Mouse (Mus musculus): ENCODE results near the gene Cel. TPM values are rescaled to one million over a fixed set of nuclear protein-coding genes. Genes with fewer than 3 reads are reported as not detected.

The Cel gene
- polyA plus RNA-seq, 1 experiment from 2014 or later, result 383 TPM

- Histone ChIP-seq H3K4me3 (ENCODE audit: low read length) (no peak overlapping the region), H3K4me1 (ENCODE audit: control insufficient read depth, insufficient read depth, low read length) (peaks cover 2% of the 10 kb centered on the region; the same call in 1 of the 2 replicates), H3K36me3 (ENCODE audit: control insufficient read depth, insufficient read depth, low read length) (no peaks in the 10 kb centered on the region), H3K27me3 (replicated peaks; ENCODE audit: control insufficient read depth, insufficient read depth, low read length) (no peaks in the 10 kb centered on the region), H3K4me2 (ENCODE audit: low read depth, low read length) (no peak overlapping the region), H3K9me3 (ENCODE audit: control insufficient read depth, low read length) (no peaks in the 10 kb centered on the region), H3K27ac (ENCODE audit: low read length) (no peak overlapping the region), H3K9ac (ENCODE audit: low read depth, low read length) (no peak overlapping the region)
- no peak for ATAC-seq
- 89% methylated on average over 5 of the region's 5 CpGs for WGBS
Measured at GRCm38 (mm10) chr2:28603542-28603941, 40.3 kb upstream of the Cel start.

DNA sequence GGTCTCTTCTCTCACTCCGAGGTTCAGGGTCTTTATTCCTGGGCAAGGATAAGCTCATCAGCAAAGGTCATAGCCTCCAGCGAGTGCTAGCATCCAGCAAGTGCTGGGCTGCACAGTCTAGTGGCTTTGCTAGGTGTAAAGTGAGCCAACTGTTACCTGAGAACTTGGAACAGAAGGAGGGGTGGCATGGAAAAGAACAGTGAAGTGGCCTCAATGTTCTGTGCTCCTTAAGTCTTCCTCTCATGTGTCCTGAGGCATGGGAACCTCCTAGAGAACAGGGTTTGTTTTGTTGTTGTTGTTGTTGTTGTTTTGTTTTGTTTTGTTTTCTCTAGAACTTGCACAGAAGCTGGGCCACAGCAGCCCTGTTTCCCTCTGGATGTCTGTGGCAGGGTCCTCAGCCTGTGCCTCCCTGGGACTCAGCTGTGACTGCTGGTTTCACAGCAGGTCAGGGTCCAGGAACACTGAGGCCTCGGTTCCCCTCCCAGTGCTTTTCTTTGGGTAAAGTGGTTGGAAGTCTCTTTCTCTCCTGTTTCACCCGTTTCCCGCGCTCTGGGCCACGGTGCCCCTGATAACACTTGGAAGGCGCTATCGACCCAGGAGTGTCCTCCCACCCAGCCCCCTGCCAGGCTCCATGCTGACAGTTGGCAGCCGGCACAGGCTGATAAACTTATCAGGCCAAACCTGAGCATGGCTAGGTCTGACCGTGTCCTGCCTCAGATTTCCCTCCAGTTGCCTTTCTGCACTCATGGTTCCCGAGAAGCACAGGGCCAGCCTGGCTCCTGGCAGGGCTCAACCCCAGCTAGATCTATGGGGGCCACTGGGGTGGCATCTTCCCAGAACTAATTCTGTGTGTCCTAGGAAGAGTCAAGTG, 38.8 kb upstream of the Cel start:
- 54% methylated on average over 12 of the region's 12 CpGs for WGBS
- Histone ChIP-seq H3K4me2 (ENCODE audit: low read depth, low read length) (no peak overlapping the region), H3K36me3 (ENCODE audit: control insufficient read depth, insufficient read depth, low read length) (no peaks in the 10 kb centered on the region), H3K27me3 (replicated peaks; ENCODE audit: control insufficient read depth, insufficient read depth, low read length) (no peaks in the 10 kb centered on the region), H3K27ac (ENCODE audit: low read length) (no peak overlapping the region), H3K4me3 (ENCODE audit: low read length) (no peak overlapping the region), H3K4me1 (ENCODE audit: control insufficient read depth, insufficient read depth, low read length) (no peaks in the 10 kb centered on the region), H3K9ac (ENCODE audit: low read depth, low read length) (no peak overlapping the region), H3K9me3 (ENCODE audit: control insufficient read depth, low read length) (no peaks in the 10 kb centered on the region)
- peak; percentile 80 for ATAC-seq

DNA sequence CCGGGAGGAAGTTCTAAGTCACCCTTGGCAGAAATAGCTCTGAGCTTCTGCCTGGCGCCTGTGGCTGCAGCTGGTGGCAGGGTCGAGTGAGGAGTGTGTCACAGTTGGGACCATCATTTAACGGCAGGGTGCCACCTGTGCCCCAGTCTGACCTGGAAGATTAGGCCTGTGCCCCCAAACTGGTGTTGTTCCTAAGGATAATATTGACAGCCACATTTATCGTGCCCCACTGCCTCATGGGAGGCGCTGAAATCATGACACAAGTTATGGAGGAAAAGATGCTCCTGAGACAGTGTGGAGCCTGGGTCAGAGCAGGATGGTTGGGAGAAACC, 36.3 kb upstream of the Cel start:
- Histone ChIP-seq H3K4me2 (ENCODE audit: low read depth, low read length) (no peak overlapping the region), H3K4me3 (ENCODE audit: low read length) (no peak overlapping the region), H3K9ac (ENCODE audit: low read depth, low read length) (no peak overlapping the region), H3K27ac (ENCODE audit: low read length) (no peak overlapping the region), H3K36me3 (ENCODE audit: control insufficient read depth, insufficient read depth, low read length) (no peaks in the 10 kb centered on the region), H3K9me3 (ENCODE audit: control insufficient read depth, low read length) (no peaks in the 10 kb centered on the region), H3K4me1 (ENCODE audit: control insufficient read depth, insufficient read depth, low read length) (no peaks in the 10 kb centered on the region), H3K27me3 (replicated peaks; ENCODE audit: control insufficient read depth, insufficient read depth, low read length) (no peaks in the 10 kb centered on the region)
- WGBS, result 77% methylated on average over 6 of the region's 6 CpGs
- no peak for ATAC-seq

DNA sequence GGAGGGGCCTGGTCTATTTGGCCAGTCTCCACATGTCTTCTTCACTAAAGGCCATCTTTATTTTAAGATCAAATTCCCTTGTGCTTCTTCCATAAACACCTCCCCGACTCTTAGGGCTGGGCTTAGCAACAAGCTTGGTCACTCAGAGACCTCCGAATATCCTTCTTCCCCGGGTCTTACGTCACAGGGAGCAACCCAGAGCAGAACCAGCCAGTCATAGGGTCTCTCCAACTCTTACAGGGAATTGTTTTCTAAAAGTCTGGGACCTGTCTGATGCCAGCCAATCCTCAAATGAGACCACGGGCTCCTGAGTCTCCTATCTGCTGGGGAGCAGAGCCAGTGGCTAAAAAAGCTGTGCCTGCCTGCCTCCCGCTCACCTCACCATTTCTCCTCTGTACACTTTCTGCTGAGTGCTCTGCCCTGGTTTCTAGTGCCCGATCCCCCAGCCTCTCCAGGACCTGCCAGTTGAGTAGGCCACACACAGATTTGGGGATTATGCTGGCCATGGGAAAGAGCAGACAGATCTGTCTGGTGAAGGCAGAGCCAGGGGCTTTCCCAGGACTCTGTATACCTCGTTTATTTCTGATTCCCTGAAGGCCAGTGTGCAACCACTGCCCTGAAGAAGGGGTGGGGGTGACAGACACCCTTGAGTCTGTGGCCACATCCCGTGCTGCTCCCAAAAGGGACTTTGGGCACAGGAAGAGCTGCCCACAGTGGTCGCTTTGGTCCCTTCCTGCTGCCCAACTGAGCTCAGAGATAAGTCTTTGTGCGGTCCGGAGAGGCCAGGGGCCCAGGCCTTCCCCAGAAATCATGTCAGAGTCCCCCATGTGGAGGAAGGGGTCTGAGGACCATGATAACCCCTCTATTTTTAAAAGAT, 35.7 kb upstream of the Cel start:
- H3K9ac ChIP-seq (ENCODE audit: low read depth, low read length), result no peak overlapping the region
- no peaks in the 10 kb centered on the region for H3K27me3 ChIP-seq (replicated peaks; ENCODE audit: control insufficient read depth, insufficient read depth, low read length)
- 56% methylated on average over 12 of the region's 12 CpGs for WGBS
- H3K36me3 ChIP-seq (ENCODE audit: control insufficient read depth, insufficient read depth, low read length), result no peaks in the 10 kb centered on the region
- no peak overlapping the region for H3K27ac ChIP-seq (ENCODE audit: low read length)
- H3K4me2 ChIP-seq (ENCODE audit: low read depth, low read length), result no peak overlapping the region
- H3K4me1 ChIP-seq (ENCODE audit: control insufficient read depth, insufficient read depth, low read length), result no peaks in the 10 kb centered on the region
- H3K4me3 ChIP-seq (ENCODE audit: low read length), result no peak overlapping the region
- no peak for ATAC-seq
- H3K9me3 ChIP-seq (ENCODE audit: control insufficient read depth, low read length), result no peaks in the 10 kb centered on the region

DNA sequence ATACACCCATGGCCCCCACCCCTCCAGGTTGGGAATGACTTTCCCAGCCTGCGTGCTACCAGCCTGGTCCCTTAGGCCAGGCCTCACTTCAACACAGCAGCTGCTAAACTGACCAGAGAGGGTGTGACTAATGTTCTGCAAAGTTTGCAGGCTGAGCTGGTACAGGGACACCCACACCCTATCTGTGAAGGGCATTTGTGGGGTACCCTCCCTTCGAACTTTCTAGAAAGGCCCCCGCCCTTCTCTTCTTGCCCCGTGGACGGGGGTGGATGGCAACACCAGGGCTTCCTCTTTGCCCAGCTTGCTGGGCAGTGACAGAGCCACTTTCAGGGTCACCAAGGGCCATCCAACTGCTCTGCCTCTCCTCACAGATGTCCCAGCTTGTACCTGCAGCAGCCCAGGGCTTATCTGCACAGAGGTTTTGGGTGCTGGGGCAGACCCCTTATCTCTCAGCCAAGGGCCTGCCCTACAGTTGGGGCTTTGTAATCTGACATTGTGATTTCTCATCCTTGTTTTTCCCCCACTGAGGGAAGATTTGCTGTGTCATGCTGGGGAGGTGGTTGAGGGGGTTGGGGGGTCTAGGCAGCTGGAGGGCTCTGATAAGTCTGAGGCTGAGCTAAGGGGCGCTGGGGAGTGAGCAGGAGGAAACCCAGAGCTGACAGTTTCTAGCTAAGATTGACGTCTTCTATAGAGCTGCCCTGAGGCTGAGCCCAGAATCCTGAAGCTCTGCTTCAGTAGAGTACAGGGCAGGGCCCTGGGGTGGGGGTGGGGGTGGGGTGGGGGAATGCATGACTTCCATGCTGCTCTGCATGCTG, 34.7 kb upstream of the Cel start:
- 73% methylated on average over 7 of the region's 7 CpGs for WGBS
- Histone ChIP-seq H3K4me1 (ENCODE audit: control insufficient read depth, insufficient read depth, low read length) (no peaks in the 10 kb centered on the region), H3K36me3 (ENCODE audit: control insufficient read depth, insufficient read depth, low read length) (no peaks in the 10 kb centered on the region), H3K4me3 (ENCODE audit: low read length) (no peak overlapping the region), H3K4me2 (ENCODE audit: low read depth, low read length) (no peak overlapping the region), H3K27me3 (replicated peaks; ENCODE audit: control insufficient read depth, insufficient read depth, low read length) (no peaks in the 10 kb centered on the region), H3K9me3 (ENCODE audit: control insufficient read depth, low read length) (no peaks in the 10 kb centered on the region), H3K9ac (ENCODE audit: low read depth, low read length) (no peak overlapping the region), H3K27ac (ENCODE audit: low read length) (no peak overlapping the region)
- peak; percentile 64 for ATAC-seq

DNA sequence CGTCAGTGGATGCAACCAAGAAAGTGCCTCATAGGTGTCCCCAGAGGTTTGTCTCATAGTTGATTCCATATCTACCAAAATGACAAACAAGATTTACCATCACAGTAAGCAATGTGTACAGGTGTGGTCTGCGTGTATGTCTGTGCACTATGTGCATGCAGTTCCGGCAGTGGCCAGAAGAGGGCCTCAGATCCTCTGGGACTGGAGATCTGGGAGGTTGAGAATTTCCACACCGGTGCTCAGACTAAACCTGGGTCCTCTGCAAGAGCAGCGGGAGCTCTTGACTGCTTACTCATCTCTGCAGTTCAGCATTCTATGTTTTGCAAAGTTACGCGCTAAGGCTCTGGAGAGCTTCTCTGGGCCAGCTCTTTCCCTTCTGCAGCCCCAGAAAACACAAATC, 33.8 kb upstream of the Cel start:
- Histone ChIP-seq H3K4me3 (ENCODE audit: low read length) (no peak overlapping the region), H3K9me3 (ENCODE audit: control insufficient read depth, low read length) (no peaks in the 10 kb centered on the region), H3K4me1 (ENCODE audit: control insufficient read depth, insufficient read depth, low read length) (no peaks in the 10 kb centered on the region), H3K27me3 (replicated peaks; ENCODE audit: control insufficient read depth, insufficient read depth, low read length) (no peaks in the 10 kb centered on the region), H3K36me3 (ENCODE audit: control insufficient read depth, insufficient read depth, low read length) (no peaks in the 10 kb centered on the region), H3K27ac (ENCODE audit: low read length) (no peak overlapping the region), H3K4me2 (ENCODE audit: low read depth, low read length) (no peak overlapping the region), H3K9ac (ENCODE audit: low read depth, low read length) (no peak overlapping the region)
- WGBS, result 89% methylated on average over 7 of the region's 7 CpGs
- no peak for ATAC-seq

GRCm38 (mm10) chr2:28596021-28596420, 32.8 kb upstream of the Cel start:
- no peak for ATAC-seq
- WGBS, result 75% methylated on average over 7 of the region's 7 CpGs
- Histone ChIP-seq H3K4me2 (ENCODE audit: low read depth, low read length) (no peak overlapping the region), H3K36me3 (ENCODE audit: control insufficient read depth, insufficient read depth, low read length) (no peaks in the 10 kb centered on the region), H3K27me3 (replicated peaks; ENCODE audit: control insufficient read depth, insufficient read depth, low read length) (no peaks in the 10 kb centered on the region), H3K4me1 (ENCODE audit: control insufficient read depth, insufficient read depth, low read length) (no peaks in the 10 kb centered on the region), H3K4me3 (ENCODE audit: low read length) (no peak overlapping the region), H3K9ac (ENCODE audit: low read depth, low read length) (no peak overlapping the region), H3K27ac (ENCODE audit: low read length) (no peak overlapping the region), H3K9me3 (ENCODE audit: control insufficient read depth, low read length) (no peaks in the 10 kb centered on the region)

- Histone ChIP-seq H3K4me3 (ENCODE audit: low read length) (no peak overlapping the region), H3K4me2 (ENCODE audit: low read depth, low read length) (no peak overlapping the region)
Measured at GRCm38 (mm10) chr2:28592809-28593208, 29.6 kb upstream of the Cel start.

GRCm38 (mm10) chr2:28591479-28591878, 28.3 kb upstream of the Cel start:
- Histone ChIP-seq H3K4me2 (ENCODE audit: low read depth, low read length) (no peak overlapping the region), H3K9ac (ENCODE audit: low read depth, low read length) (no peak overlapping the region), H3K9me3 (ENCODE audit: control insufficient read depth, low read length) (no peaks in the 10 kb centered on the region), H3K4me3 (ENCODE audit: low read length) (no peak overlapping the region), H3K4me1 (ENCODE audit: control insufficient read depth, insufficient read depth, low read length) (no peaks in the 10 kb centered on the region), H3K36me3 (ENCODE audit: control insufficient read depth, insufficient read depth, low read length) (no peaks in the 10 kb centered on the region), H3K27me3 (replicated peaks; ENCODE audit: control insufficient read depth, insufficient read depth, low read length) (no peaks in the 10 kb centered on the region), H3K27ac (ENCODE audit: low read length) (no peak overlapping the region)
- no peak for ATAC-seq
- WGBS, result 62% methylated on average over 2 of the region's 2 CpGs

More at GRCm38 (mm10) chr2:28592809-28593208, 29.6 kb upstream of the Cel start:
- Histone ChIP-seq H3K36me3 (ENCODE audit: control insufficient read depth, insufficient read depth, low read length) (no peaks in the 10 kb centered on the region), H3K9ac (ENCODE audit: low read depth, low read length) (no peak overlapping the region), H3K27me3 (replicated peaks; ENCODE audit: control insufficient read depth, insufficient read depth, low read length) (no peaks in the 10 kb centered on the region), H3K27ac (ENCODE audit: low read length) (no peak overlapping the region), H3K9me3 (ENCODE audit: control insufficient read depth, low read length) (no peaks in the 10 kb centered on the region), H3K4me1 (ENCODE audit: control insufficient read depth, insufficient read depth, low read length) (no peaks in the 10 kb centered on the region)
- no peak for ATAC-seq
- 6% methylated on average over 15 of the region's 15 CpGs for WGBS
